Comparison of ENCODE assay signal across 33 mouse cellular contexts in the genomic region with DNA sequence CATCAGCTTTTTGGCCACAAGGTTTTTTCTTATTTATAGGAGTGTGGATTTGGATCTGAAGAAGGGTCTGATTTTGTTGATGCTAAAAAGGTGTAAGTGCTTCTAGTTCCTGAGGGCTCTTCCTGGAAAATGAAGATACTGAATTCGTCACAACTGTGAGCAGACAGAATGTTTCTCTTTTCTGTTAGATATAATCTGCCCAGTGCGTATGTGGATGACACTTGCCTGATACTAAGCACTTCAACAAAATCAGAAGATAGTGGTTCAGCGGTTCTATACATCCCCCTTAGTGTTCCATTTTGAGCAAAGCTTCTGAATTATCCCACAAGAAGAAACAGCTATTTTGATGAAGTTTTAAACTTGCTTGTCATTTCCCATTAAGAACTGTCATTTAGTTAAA. TPM values are rescaled to one million over a fixed set of nuclear protein-coding genes. Genes with fewer than 3 reads are reported as not detected.
"Had no signal": no experiment of that assay in that cellular context is flagged by ENCODE, and none has a peak within 500 bp of the region (broad histone marks: within the 10 kb centered on the region; RNA-seq: fewer than 3 reads in every experiment).

No protein-coding gene starts in this region.

- H3K36me3 ChIP-seq: limb, embryonic 10.5 days; limb, embryonic 12.5 days; limb, embryonic 13.5 days; limb, embryonic 15.5 days; liver, embryonic 12.5 days; liver, embryonic 13.5 days; liver, embryonic 15.5 days; lung, embryonic 15.5 days; midbrain, embryonic 10.5 days; midbrain, embryonic 12.5 days; midbrain, embryonic 13.5 days; midbrain, embryonic 15.5 days; neural tube, embryonic 12.5 days had no signal

- DNase-seq: left cerebral cortex, postnatal 4 days; liver; liver, embryonic 13.5 days; liver, postnatal 0 days; lung, adult 18-20 months; lung, adult 2 months; lung, embryonic 14.5 days; lung, postnatal 10 days; lung, postnatal 14 days; lung, postnatal 36 days; lung, postnatal 4 days; midbrain, embryonic 14.5 days had no signal

- H3K27ac ChIP-seq: limb, embryonic 10.5 days; limb, embryonic 12.5 days; limb, embryonic 13.5 days; limb, embryonic 15.5 days; liver, embryonic 12.5 days; liver, embryonic 13.5 days; liver, embryonic 14.5 days; liver, embryonic 15.5 days; lung, embryonic 15.5 days; macrophage; midbrain, embryonic 10.5 days; midbrain, embryonic 12.5 days; midbrain, embryonic 13.5 days; midbrain, embryonic 15.5 days; neural tube, embryonic 12.5 days had no signal

- ATAC-seq: liver, embryonic 12.5 days; liver, postnatal 0 days; lung, postnatal 0 days; midbrain, embryonic 13.5 days; midbrain, embryonic 15.5 days; midbrain, embryonic 16.5 days had no signal

- H3K27me3 ChIP-seq: limb, embryonic 15.5 days; liver, embryonic 12.5 days; liver, embryonic 13.5 days; liver, embryonic 15.5 days; lung, embryonic 15.5 days; megakaryocyte, embryonic 14.5 days; midbrain, embryonic 15.5 days had no signal

- H3K4me1 ChIP-seq: limb, embryonic 12.5 days; lung, embryonic 15.5 days had no signal

- H3K4me3 ChIP-seq: limb, embryonic 10.5 days; limb, embryonic 12.5 days; limb, embryonic 13.5 days; limb, embryonic 15.5 days; liver, embryonic 12.5 days; liver, embryonic 13.5 days; liver, embryonic 15.5 days; lung, embryonic 15.5 days; megakaryocyte, embryonic 14.5 days; midbrain, embryonic 10.5 days; midbrain, embryonic 12.5 days; midbrain, embryonic 13.5 days; midbrain, embryonic 15.5 days; myocyte; neural tube, embryonic 12.5 days had no signal

- H3K9me3 ChIP-seq: limb, embryonic 10.5 days; limb, embryonic 12.5 days; limb, embryonic 13.5 days; limb, embryonic 15.5 days; liver, embryonic 12.5 days; liver, embryonic 13.5 days; liver, embryonic 15.5 days; lung, embryonic 15.5 days; megakaryocyte, embryonic 14.5 days; midbrain, embryonic 10.5 days; midbrain, embryonic 12.5 days; midbrain, embryonic 13.5 days; midbrain, embryonic 15.5 days; neural tube, embryonic 12.5 days had no signal

- H3K9ac ChIP-seq: limb, embryonic 12.5 days; limb, embryonic 13.5 days; limb, embryonic 15.5 days; liver, embryonic 12.5 days; liver, embryonic 13.5 days; liver, embryonic 14.5 days; liver, embryonic 15.5 days; liver, postnatal 0 days; lung, embryonic 14.5 days; lung, embryonic 15.5 days; midbrain, embryonic 12.5 days; midbrain, embryonic 13.5 days; midbrain, embryonic 15.5 days; neural tube, embryonic 12.5 days had no signal

- H3K4me2 ChIP-seq: limb, embryonic 12.5 days; limb, embryonic 13.5 days; limb, embryonic 15.5 days; liver, embryonic 11.5 days; liver, embryonic 12.5 days; liver, embryonic 13.5 days; liver, embryonic 15.5 days; lung, embryonic 14.5 days; lung, embryonic 15.5 days; midbrain, embryonic 11.5 days; midbrain, embryonic 12.5 days; midbrain, embryonic 13.5 days; midbrain, embryonic 15.5 days; neural tube, embryonic 12.5 days had no signal

RNA-seq across cellular contexts. Expression of a gene that starts 2.6 kb away (rescaled TPM):
- total RNA-seq: monocyte, adult 5-6 weeks had no signal
